Mouse (Mus musculus) liver, embryonic 15.5 days (tissue): Measurements from ENCODE around the gene Cldnd2. TPM values are rescaled to one million over a fixed set of nuclear protein-coding genes. Genes with fewer than 3 reads are reported as not detected.
A peak's percentile ranks its signal among the peaks of the same experiment; 100 is the strongest.
"Not testable (repeated sequence)": the region's sequence is repeated elsewhere in the genome, so short reads cannot be mapped to it uniquely, and the experiment has no call there.

Experiments used
- ATAC-seq: fragments of 200-750 bp; cut with Nextera tagmentation; 2 replicates; pipeline ENCODE4 v1.8.0; 2017; ENCODE audit warnings: moderate number of reproducible peaks, mild to moderate bottlenecking, moderate library complexity; ENCODE audit not compliant: insufficient read depth
- H3K27ac ChIP-seq: fragments of 300-500 bp; sonication (generic); replicated peaks from 2 replicates; pipeline ENCODE4 v1.5.1; 2015; ENCODE audit warnings: mild to moderate bottlenecking, inconsistent platforms
- H3K27me3 ChIP-seq: fragments of 300-500 bp; sonication (generic); 2 replicates; pipeline ENCODE4 v1.6.1; 2015; ENCODE audit warnings: mild to moderate bottlenecking, inconsistent platforms
- H3K36me3 ChIP-seq: fragments of 300-500 bp; sonication (generic); replicated peaks from 2 replicates; pipeline ENCODE4 v1.6.1; 2015; ENCODE audit warnings: moderate library complexity, mild to moderate bottlenecking, inconsistent platforms
- H3K4me1 ChIP-seq: fragments of 300-500 bp; sonication (generic); replicated peaks from 2 replicates; pipeline ENCODE4 v1.6.1; 2015; ENCODE audit warnings: inconsistent platforms
- H3K4me2 ChIP-seq: fragments of 300-500 bp; sonication (generic); 2 replicates; pipeline ENCODE4 v1.6.1; 2015; ENCODE audit warnings: moderate library complexity, mild to moderate bottlenecking, inconsistent platforms
- H3K4me3 ChIP-seq: fragments of 300-500 bp; sonication (generic); replicated peaks from 2 replicates; pipeline ENCODE4 v1.5.1; 2015; ENCODE audit warnings: mild to moderate bottlenecking, inconsistent platforms
- H3K9ac ChIP-seq: fragments of 300-500 bp; sonication (generic); 2 replicates; pipeline ENCODE4 v1.6.1; 2015; ENCODE audit warnings: moderate library complexity, mild to moderate bottlenecking, inconsistent platforms
- H3K9me3 ChIP-seq: fragments of 300-500 bp; sonication (generic); replicated peaks from 2 replicates; pipeline ENCODE4 v1.6.1; 2016; ENCODE audit warnings: inconsistent platforms
- WGBS: fragments of 180-500 bp; shearing (Covaris S2); methylation state at CpG from one replicate; pipeline ENCODE4 v1.1.7; 2015; ENCODE audit warnings: mixed read lengths; ENCODE audit not compliant: insufficient replicate concordance; 5-methylcytosine and 5-hydroxymethylcytosine counted together
- polyA plus RNA-seq: library from polyadenylated mRNA; unstranded; fragments of >200 nt; fragmentation: Nextera tagmentation; extraction: Ambion mirVana; gene quantifications from 2 replicates; pipeline ENCODE4 v1.2.1, GENCODE M21; 2015

Gene Cldnd2
- not detected in 2 replicates for polyA plus RNA-seq

DNA sequence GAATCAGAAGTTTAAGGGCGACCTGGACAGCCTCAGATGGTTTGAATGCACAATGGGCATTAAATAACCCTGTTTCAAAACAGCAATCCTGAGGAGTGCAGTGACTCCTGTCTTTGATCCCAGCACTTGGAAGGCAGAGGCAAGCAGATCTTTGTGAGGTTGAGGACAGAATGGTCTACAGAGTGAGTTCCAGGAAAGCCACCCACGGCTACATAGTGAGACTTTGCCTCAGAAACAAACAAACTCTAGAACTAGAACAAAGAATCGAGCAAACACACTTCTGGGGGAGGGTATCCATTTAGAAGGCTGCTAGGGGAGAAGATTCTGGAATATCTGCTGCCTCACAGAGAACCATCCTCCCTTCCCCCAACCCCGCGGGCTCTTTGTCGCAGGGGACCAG, at the start of gene Cldnd2:
Gene Cldnd2 (plus strand): TSS at position 301 of the 400 bp plus-strand sequence.
- Histone ChIP-seq H3K36me3 (no peaks in the 10 kb centered on the region), H3K4me2 (no peak within 1 kb of the TSS), H3K4me3 (no peak within 1 kb of the TSS), H3K4me1 (peaks cover 38% of the 10 kb centered on the region), H3K27me3 (no peaks in the 10 kb centered on the region), H3K27ac (no peak within 1 kb of the TSS), H3K9me3 (no peaks in the 10 kb centered on the region), H3K9ac (no peak within 1 kb of the TSS)
- ATAC-seq: no peak
- 61% methylated on average over 6 of the region's 6 CpGs for WGBS

DNA sequence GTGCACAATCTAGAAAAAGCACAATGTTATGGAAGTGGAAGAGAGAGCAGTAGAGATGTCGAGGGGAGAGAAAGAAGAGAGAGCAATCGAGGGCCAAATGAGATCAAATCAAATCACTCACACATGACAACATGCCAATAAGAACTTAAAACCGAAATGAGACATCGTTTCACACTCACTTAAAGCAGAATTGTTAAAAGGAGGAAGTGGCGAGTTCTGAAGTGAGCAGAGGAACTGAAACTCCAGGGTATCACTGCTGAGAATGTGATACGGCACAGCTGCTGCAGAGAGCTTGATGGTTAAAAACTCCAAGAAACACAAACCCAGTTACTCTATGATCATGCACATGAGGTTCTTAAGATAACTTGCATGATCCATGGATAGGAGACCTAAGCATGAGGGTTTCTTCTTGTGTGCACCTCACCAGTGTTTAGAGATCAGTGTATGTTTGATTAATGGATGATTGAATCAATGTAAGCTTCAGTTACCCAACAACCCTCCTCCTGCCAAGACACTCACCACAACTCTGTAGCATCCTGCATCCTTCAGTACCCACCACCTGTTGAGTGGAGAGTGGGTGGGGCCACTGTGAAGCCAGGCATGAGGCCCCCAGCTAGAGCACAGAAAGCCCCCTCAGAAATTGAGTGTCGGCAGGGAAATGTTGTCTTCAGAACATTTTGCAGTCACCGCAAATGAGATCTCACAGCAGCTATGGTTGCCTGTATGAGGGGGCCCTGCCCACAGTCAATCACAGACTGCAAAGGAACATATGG, 48.0 kb upstream of the Cldnd2 start:
- Histone ChIP-seq H3K9me3 (no peaks in the 10 kb centered on the region), H3K36me3 (no peaks in the 10 kb centered on the region), H3K4me2 (no peak overlapping the region), H3K27ac (no peak overlapping the region), H3K4me3 (no peak overlapping the region), H3K9ac (no peak overlapping the region), H3K4me1 (no peaks in the 10 kb centered on the region), H3K27me3 (no peaks in the 10 kb centered on the region)
- WGBS: 31% methylated on average over 8 of the region's 8 CpGs
- ATAC-seq: no peak

DNA sequence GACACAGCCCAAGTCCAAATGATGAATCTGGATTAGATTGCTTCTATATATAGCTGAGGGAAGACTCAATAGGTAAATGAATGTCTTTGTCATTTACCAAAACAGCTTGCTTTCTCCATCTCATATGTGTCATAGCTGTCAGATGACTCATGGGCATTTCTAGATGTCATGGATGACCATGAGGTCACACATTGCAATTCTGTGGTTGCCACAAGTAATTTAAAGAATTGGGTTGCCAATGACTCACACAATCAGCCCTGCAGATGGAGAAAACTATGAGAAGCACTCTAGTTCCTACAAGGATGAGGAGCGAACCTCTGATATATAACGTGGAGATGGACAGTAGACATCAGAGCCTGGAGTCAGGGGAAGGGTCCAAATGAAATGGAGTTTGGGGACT, 41.1 kb upstream of the Cldnd2 start:
- Histone ChIP-seq H3K4me1 (no peaks in the 10 kb centered on the region), H3K27ac (no peak overlapping the region), H3K4me2 (no peak overlapping the region), H3K9me3 (no peaks in the 10 kb centered on the region), H3K4me3 (no peak overlapping the region), H3K27me3 (no peaks in the 10 kb centered on the region), H3K36me3 (no peaks in the 10 kb centered on the region), H3K9ac (no peak overlapping the region)
- WGBS: 57% methylated on average over 2 of the region's 2 CpGs
- ATAC-seq: no peak

DNA sequence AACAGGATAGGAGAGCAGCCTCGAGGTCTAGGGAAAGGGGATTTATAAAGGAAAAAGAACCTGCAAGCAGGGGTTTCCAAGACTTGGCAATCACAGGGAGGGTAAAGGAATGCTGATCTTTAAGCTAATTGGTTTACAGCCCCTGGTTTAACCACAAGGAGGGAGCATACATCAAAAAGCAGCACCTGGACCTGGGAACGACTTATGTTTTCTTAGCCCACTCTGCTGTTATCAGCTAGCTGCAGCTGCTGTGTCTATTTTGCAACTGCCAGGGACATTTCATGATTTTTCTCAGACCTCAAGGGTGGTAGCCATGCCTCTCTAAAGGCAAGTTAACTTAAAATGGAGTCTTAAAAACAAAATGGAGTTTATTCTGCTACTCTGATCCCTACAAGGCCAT, 37.9 kb upstream of the Cldnd2 start:
- Histone ChIP-seq H3K9me3 (no peaks in the 10 kb centered on the region), H3K9ac (no peak overlapping the region), H3K4me2 (no peak overlapping the region), H3K36me3 (no peaks in the 10 kb centered on the region), H3K27ac (no peak overlapping the region), H3K27me3 (no peaks in the 10 kb centered on the region), H3K4me1 (no peaks in the 10 kb centered on the region), H3K4me3 (no peak overlapping the region)
- 15% methylated on average over 2 of the region's 2 CpGs for whole genome bisulfite sequencing
- ATAC-seq: no peak

DNA sequence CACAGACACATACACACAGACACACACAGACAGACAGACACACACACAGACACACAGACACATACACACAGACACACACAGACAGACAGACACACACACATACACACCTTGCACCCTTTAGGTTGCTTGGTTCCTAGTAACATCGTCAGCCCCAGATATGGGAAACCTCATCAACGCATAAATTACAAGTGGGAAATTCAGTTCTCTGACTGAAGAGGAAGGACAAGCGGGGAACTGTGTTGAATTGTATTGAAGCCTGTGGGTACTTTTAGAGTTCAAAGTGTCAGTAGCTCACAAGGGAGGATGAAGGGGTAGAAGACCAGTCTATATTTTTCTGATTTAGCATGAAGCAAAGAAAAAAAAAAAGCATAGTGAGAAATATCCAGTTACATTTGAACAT, 33.0 kb upstream of the Cldnd2 start:
- no peak overlapping the region for H3K4me3 ChIP-seq
- H3K27ac ChIP-seq: no peak overlapping the region
- H3K36me3 ChIP-seq: no peaks in the 10 kb centered on the region
- no peaks in the 10 kb centered on the region for H3K27me3 ChIP-seq
- no peaks in the 10 kb centered on the region for H3K9me3 ChIP-seq
- no peak overlapping the region for H3K9ac ChIP-seq
- H3K4me1 ChIP-seq: no peaks in the 10 kb centered on the region
- H3K4me2 ChIP-seq: no peak overlapping the region
- ATAC-seq: no peak
- WGBS: 53% methylated on average over 3 of the region's 3 CpGs

DNA sequence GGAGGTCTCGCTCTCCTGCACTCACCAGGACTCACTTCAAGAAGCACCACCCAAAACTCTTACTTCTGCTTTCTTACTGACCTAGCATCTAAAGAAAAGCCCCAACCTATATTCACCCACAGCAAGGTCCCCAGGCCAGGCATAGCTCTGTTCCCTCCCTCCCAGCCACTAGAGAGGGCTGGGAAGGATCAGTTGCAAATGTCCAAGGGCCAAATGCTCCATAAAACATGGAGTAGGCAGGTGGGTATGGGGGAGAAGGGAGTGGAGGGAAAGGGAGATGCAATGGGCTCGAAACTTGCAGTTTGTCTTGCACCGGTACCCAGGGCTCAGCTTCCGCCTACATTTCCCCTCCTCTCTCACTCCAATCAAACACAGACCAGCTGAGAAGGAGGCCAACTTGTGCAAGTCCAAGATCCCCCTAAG, 32.4 kb upstream of the Cldnd2 start, which contains the start of gene Siglecg:
Gene Siglecg (plus strand): TSS at position 74 of the 423 bp plus-strand sequence.
- Histone ChIP-seq H3K36me3 (no peaks in the 10 kb centered on the region), H3K27me3 (no peaks in the 10 kb centered on the region), H3K4me1 (no peaks in the 10 kb centered on the region), H3K4me3 (no peak within 1 kb of the TSS), H3K27ac (no peak within 1 kb of the TSS), H3K9me3 (no peaks in the 10 kb centered on the region), H3K4me2 (no peak within 1 kb of the TSS; the same call in 1 of the 2 replicates), H3K9ac (no peak within 1 kb of the TSS)
- no peak for ATAC-seq
- WGBS: 26% methylated on average over 4 of the region's 4 CpGs

DNA sequence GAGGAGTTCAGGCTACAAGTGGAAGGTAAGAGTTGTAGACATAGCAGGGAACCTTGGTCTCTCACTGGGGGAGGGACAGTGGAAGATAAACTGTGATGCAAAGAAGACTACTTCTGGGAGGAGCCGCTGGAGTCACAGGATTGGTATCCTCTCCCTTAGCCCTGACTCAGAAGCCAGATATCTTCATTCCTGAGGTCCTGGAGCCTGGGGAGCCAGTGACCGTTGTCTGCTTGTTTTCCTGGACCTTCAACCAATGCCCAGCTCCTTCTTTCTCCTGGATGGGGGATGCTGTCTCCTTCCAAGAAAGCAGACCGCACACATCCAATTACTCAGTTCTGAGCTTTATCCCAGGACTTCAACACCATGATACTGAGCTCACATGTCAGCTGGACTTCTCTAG, 31.5 kb upstream of the Cldnd2 start:
- no peak for ATAC-seq
- no peaks in the 10 kb centered on the region for H3K4me1 ChIP-seq
- no peak overlapping the region for H3K4me3 ChIP-seq
- 67% methylated on average over 3 of the region's 3 CpGs for WGBS
- no peaks in the 10 kb centered on the region for H3K36me3 ChIP-seq
- H3K9me3 ChIP-seq: no peaks in the 10 kb centered on the region
- no peak overlapping the region for H3K9ac ChIP-seq
- H3K4me2 ChIP-seq: no peak overlapping the region
- no peaks in the 10 kb centered on the region for H3K27me3 ChIP-seq
- H3K27ac ChIP-seq: no peak overlapping the region

DNA sequence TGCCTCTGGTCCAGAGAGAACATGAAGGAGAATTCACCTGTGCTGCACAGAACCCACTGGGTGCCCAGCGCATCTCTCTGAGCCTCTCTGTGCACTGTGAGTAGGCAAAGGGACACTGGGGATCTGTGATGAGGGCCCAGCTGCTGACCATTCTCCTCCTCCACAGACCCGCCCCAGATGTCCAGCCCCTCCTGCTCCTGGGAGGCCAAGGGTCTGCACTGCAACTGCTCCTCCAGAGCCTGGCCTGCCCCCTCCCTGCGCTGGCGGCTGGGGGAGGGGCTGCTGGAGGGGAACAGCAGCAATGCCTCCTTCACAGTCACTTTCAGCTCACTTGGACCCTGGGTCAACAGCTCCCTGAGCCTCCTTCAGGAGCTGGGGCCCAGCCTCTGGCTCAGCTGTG, 28.9 kb upstream of the Cldnd2 start:
- H3K4me2 ChIP-seq, H3K36me3 ChIP-seq, ATAC-seq, H3K9me3 ChIP-seq, H3K4me3 ChIP-seq, H3K27me3 ChIP-seq, H3K9ac ChIP-seq, H3K27ac ChIP-seq, H3K4me1 ChIP-seq: not testable (repeated sequence)
- 30% methylated on average over 4 of the region's 4 CpGs for WGBS

DNA sequence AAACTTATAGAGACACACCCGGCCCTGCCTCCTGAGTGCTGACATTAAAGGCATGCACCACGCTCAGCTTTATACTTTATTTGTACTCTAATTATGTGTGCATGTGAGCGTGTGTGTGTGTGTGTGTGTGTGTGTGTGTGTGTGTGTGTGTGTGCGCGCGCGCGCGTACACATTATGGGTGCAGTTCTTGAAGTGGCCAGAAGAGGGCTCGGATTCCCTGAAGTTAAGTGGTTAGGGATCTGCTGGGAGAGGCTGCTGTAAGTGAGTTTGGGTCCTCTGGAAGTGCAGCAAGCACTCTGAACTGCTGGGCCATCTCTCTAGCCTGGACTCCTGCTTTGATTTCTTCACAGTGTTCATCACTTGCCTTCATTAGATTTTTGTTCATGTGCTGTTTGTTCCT, 23.3 kb upstream of the Cldnd2 start:
- Histone ChIP-seq H3K27me3 (no peaks in the 10 kb centered on the region), H3K4me3 (no peak overlapping the region), H3K4me2 (no peak overlapping the region), H3K36me3 (no peaks in the 10 kb centered on the region), H3K9ac (no peak overlapping the region), H3K4me1 (no peaks in the 10 kb centered on the region), H3K27ac (no peak overlapping the region), H3K9me3 (no peaks in the 10 kb centered on the region)
- no peak for ATAC-seq
- 76% methylated on average over 10 of the region's 10 CpGs for WGBS

DNA sequence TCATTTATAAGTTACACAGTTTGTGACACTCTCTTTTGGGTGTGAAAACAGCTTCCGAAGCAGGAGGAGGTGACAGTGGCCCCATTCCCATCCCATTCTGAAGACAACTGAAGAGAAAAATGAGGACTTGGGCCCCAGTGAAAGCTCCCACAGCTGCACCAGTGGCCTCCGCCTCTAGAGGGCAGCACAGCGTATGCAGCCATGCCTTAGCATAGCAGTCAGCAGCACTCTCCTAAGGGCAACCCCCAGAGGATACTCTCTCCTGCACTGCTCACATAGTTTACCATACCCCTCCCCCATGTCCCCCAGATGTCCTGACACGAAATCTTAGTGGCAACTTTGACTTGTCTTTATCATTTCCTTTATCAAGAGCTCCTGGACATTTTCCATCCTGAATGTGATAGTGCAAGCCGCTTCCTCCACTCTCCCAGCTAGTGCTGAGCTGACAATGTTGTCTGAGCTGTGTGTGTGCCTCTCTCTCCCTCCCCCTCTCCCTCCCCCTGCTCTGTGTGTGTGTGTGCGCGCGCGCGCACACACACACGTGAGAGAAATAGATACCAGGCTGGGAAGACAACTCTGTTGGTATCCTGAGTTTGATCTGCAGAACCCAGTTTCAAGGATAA, 17.5 kb upstream of the Cldnd2 start:
- Histone ChIP-seq H3K9ac (no peak overlapping the region), H3K4me3 (no peak overlapping the region), H3K4me2 (no peak overlapping the region; the same call in 1 of the 2 replicates), H3K27me3 (no peaks in the 10 kb centered on the region), H3K36me3 (no peaks in the 10 kb centered on the region), H3K27ac (no peak overlapping the region), H3K9me3 (no peaks in the 10 kb centered on the region), H3K4me1 (no peaks in the 10 kb centered on the region; the same call in 1 of the 2 replicates)
- 10% methylated on average over 11 of the region's 11 CpGs for whole genome bisulfite sequencing
- peak; percentile 79 for ATAC-seq

DNA sequence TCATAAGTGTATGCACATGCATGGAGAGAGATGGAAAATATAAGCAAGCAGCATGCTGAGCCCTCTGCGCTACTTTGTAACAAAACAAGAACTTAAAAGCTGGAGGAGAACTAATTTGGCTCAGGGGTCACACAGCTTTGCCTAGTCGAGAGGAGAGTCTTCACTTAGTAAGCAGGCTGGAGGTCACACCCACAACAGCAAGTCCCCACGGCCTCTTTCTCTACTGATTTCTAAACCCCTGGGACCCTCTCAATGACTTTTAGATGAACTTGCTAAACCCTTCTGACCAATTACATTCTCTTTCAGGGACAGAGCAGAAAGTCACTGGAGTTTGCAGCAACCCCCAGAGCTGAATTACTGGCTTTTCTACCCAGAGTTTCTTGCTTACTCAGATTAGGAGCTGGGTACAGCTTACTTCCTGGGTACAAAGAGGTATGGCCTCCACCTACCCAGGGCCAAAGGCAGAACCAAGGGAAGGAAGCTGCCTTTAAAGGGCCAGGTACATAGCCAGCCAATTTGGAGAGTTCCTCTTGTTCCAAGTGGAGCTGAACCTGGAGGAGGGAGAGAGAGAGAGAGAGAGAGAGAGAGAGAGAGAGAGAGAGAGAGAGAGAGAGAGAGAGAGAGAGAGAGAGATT, 16.5 kb upstream of the Cldnd2 start:
- H3K9me3 ChIP-seq: no peaks in the 10 kb centered on the region
- no peak overlapping the region for H3K4me2 ChIP-seq
- no peak overlapping the region for H3K27ac ChIP-seq
- H3K4me1 ChIP-seq: no peaks in the 10 kb centered on the region; the same call in 1 of the 2 replicates
- H3K36me3 ChIP-seq: no peaks in the 10 kb centered on the region
- no peak overlapping the region for H3K9ac ChIP-seq
- ATAC-seq: no peak
- no peak overlapping the region for H3K4me3 ChIP-seq
- no peaks in the 10 kb centered on the region for H3K27me3 ChIP-seq
- WGBS: 48% methylated on average over 3 of the region's 3 CpGs
